Mouse (Mus musculus): Measurements from ENCODE around the gene Ddx24.
"Not testable (repeated sequence)": the region's sequence is repeated elsewhere in the genome, so short reads cannot be mapped to it uniquely, and the experiment has no call there.

The Ddx24 gene

DNA sequence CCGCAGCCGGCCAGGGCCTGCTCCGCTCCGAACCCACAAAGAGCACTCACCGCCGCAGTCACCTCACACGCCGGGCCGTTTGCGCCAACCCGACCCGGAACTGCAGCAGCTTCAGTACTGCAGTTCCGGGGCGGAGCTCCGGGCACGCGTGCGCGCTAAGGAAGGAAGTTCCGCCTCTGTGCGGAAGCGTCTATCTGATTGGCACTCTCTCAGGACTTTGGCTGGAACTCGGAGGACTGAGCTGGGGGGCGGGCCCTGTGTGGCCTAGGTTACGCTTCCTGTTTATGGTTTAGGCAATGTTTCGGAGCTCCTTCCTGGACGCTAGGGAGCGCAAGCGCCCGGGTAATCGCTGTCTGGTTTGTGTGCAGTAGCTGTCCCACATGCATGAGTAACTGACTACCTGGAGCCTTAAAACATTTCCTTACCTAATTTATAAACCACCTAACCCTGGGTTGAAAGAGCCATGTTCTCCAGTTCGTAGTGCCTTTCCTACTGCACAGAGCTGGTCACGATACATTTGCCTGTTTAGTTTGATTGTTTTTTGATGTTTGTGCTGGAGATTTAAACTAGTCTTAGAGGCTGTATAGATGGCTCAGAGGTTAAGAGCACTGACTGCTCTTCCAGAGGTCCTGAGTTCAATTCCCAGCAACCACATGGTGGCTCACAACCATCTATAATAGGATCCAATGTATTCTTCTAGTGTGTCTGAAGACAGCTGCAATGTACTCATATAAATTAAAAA is at the start of gene Ddx24:
TSS of gene Ddx24 (minus strand) at position 102 of the 742 bp plus-strand sequence.
- DNase-seq = peak; percentile 99

DNA sequence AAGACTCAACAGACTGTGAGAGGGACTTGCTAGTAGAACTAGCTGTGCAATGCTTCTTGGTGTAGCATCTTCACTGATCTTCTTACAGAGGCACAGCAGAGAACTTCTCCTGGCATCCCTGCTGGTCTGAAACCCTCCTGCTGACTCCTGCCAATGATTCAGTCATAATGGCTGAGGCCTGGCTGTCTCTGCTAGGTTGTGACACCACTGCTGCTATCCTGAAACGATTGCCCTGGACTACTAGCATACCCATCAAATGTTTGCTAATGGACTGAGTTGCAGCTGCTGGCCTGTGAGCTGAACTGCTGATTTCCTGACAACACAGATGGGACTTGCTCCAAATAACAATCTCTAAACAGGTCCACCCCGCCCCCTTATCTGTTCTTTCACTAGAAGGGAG is 48.9 kb upstream of the Ddx24 start:
- DNase-seq = peak in 1 of 2 experiments; percentile 31

GRCm38 (mm10) chr12:103457140-103457539 is 31.5 kb upstream of the Ddx24 start, which contains the start of gene Ifi27l2b:
TSS of gene Ifi27l2b (minus strand) at chr12:103457223.
- DNase-seq = no peak

DNA sequence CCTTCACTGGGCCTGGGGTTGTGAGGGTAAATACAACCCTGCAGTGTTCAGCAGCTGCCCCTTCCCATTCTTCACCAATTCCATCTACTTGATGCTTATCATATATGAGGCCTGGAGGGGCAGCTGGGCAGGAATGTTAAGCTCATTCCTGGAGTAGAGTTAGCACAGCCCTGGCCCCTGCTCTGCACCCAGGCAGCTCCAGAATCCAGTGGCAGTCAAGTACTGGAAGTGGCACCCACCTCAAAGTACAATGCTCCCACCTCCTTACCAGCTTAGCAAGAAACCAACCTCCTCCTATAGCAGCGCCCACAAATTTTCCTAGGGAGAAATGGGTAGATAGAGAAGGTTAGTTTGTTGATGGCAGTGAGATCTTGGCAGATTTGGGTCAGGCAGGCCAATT is 31.1 kb upstream of the Ddx24 start:
- DNase-seq = not testable (repeated sequence)

DNA sequence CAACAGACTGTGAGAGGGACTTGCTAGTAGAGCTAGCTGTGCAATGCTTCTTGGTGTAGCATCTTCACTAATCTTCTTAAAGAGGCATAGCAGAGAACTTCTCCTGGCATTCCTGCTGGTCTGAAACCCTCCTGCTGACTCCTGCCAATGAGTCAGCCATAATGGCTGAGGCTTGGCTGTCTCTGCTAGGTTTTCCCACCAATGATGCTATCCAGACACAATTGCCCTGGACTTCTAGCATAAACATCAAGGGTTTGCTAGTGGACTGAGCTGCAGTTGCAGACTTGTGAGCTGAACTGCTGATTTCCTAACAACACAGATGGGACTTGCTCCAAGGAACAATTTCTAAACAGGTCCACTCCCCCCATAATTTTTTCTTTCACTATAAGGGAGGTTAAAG is 27.7 kb upstream of the Ddx24 start:
- no peak for DNase-seq

DNA sequence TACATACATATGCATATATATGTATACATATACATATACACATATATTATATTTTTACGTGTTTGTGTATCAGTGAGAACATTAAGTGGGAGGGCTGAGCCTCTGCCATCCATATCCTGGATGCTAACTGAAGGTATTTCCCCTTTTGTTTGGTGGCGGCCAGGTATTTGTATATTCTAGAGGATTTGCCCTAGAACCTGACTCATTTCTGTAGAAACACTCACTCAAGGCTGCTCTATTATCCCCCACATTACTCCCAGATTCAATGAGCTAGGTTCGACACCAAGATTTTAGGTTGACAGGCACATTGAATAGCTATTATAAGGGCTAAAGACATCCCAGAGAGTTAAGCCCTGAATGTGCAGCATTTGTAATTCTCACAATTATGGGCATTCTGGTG is 19.4 kb upstream of the Ddx24 start:
- no peak for DNase-seq

DNA sequence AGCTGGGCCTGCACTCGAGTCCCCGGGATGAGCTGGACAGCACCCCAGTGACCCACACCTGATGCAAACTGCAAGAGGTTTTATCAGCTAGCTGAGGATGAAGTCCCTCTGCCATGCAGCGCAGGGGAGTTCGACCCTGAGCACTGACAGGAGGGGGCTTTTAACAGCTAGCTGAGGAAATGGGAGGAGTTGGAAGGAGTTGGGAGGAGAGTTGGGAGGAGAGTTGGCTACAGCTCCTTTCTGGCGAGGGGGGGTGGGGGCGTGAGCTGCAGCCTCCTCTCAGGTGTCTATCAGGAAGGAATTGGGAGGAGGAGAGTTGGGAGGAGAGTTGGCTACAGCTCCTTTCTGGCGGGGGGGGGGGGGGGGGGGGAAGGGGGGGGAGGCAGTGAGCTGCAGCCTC is 18.6 kb upstream of the Ddx24 start:
- not testable (repeated sequence) for DNase-seq

GRCm38 (mm10) chr12:103443524-103443923 is 17.9 kb upstream of the Ddx24 start, which contains the start of gene Ifi27l2a:
TSS of gene Ifi27l2a (minus strand) at chr12:103443680.
- peak in 1 of 2 experiments; percentile 19 for DNase-seq

DNA sequence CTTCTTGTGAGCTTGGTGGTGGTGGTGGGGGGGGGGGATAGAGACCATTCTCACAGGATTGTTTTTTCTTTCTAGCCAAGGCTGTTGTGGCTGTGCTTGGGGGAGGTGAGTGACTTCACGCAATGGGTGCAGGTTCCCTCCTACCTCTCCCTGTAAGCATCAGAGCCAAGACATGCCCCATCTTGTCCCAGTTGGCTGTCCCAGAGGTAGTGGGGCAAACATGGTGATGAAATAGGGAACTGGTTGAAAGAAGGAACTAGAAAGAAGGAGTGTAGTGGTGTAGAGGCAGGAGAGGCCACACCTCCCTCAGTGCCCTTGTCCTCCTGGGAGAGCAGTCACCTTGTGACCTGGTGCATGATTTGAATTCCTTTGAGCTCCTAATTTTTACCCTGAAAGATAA is 12.0 kb upstream of the Ddx24 start:
- DNase-seq = peak in 1 of 2 experiments; percentile 23

- no peak for DNase-seq
Observed at GRCm38 (mm10) chr12:103434861-103435260, 9.2 kb upstream of the Ddx24 start.

- DNase-seq = peak; percentile 85 to 93
Observed at GRCm38 (mm10) chr12:103433986-103434731, 8.5 kb upstream of the Ddx24 start, which contains the start of gene Ifi27. TSS of gene Ifi27 (plus strand) at chr12:103434211.

DNA sequence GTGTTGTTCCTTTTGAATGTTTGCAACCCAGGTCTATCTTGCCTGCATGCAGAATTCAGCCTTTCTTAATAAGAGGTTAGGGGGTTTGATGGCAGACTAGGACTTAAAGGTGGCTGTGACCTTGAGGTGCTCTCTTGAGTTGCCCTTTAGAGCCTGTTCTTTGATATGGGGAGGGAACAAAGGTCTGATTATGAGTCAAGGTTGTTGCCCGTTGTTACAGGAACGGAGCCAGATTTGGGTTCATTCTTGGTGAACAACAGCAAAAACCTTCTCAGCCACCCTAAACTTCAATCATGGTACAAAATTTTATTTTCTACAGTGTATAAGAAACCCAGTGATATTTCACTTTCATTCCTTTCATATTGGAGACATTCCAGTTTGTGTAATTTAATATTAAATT is 7.8 kb upstream of the Ddx24 start:
- no peak for DNase-seq

- DNase-seq = no peak
Observed at GRCm38 (mm10) chr12:103426710-103427109, 1.1 kb upstream of the Ddx24 start.

GRCm38 (mm10) chr12:103425016-103425728 is 458 bp downstream of the Ddx24 start:
- DNase-seq = no peak

GRCm38 (mm10) chr12:103408144-103408543 is 17.5 kb downstream of the Ddx24 start:
- DNase-seq = no peak

DNA sequence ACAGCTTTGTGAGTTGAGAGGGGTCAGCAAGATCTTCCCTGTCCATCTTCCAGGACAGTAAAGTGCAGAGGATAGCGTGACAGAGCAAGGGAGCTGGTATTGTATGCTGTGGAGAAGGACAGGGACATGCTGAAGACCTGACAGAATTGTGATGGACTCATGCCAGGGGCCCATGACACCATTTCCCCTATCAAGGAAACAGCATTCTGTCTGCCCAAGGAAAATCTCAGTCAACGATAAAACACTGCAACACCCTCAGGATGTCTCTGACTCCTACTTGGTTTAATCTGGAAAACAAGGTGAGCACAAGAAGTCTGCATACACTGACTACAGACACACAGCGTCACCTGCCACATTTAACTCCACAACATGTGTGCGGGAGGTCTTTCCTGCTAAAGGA is 17.9 kb downstream of the Ddx24 start, which contains the start of gene 9330161L09Rik:
TSS of gene 9330161L09Rik (minus strand) at position 101 of the 400 bp plus-strand sequence.
- no peak for DNase-seq

- no peak for DNase-seq
Observed at GRCm38 (mm10) chr12:103404131-103404530, 21.5 kb downstream of the Ddx24 start.

GRCm38 (mm10) chr12:103396751-103397150 is 28.9 kb downstream of the Ddx24 start:
- peak; percentile 33 to 42 for DNase-seq

GRCm38 (mm10) chr12:103395486-103396275 is 29.9 kb downstream of the Ddx24 start:
- DNase-seq = peak in 1 of 2 experiments; percentile 11

- DNase-seq = no peak
Observed at GRCm38 (mm10) chr12:103393528-103393927, 32.1 kb downstream of the Ddx24 start.

DNA sequence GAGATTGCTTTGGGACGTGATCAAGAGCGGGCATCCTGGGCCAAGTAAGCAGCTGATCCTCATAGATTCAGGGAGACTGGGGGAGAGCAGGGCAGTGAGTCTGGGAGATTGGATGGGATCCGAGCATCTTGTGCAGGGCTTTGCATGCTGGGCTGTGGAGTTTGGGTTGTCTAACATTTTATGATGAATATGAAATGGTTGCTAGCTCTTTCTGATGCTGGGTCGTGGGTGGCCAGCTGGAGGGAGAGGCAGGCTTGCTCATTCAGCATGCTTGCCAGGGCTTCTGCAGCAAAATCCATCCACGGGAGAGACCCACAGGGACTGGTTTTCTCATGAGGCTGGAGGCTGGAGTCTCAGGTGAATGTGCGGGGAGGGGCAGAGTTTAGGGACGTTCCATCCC is 34.5 kb downstream of the Ddx24 start:
- DNase-seq = no peak

GRCm38 (mm10) chr12:103389982-103390381 is 35.6 kb downstream of the Ddx24 start:
- peak in 1 of 2 experiments; percentile 41 for DNase-seq

Measured in lung, adult 18-20 months (tissue).